Mouse (Mus musculus) G1E-ER4 (cell line): ENCODE data around the gene F11. TPM values are rescaled to one million over a fixed set of nuclear protein-coding genes. Genes with fewer than 3 reads are reported as not detected.

Experiments used
- GATA1 ChIP-seq: IDR thresholded peaks from one replicate; pipeline ENCODE4 v1.8.0; 2012; ENCODE audit warnings: low read length, inconsistent platforms
- polyA plus RNA-seq: library from polyadenylated mRNA; stranded (reverse); fragments of >175 nt; gene quantifications from 2 replicates; pipeline ENCODE4 v1.2.3, GENCODE M21; 2012

F11 gene
- not detected in 2 replicates for polyA plus RNA-seq

- no peak for TF ChIP-seq GATA1
Observed at GRCm38 (mm10) chr8:45261920-45262319, at the start of gene F11. Gene F11, minus strand, starts transcription at chr8:45262031.

GRCm38 (mm10) chr8:45310967-45311366 is 49.1 kb upstream of the F11 start:
- no peak for TF ChIP-seq GATA1

GRCm38 (mm10) chr8:45308366-45308765 is 46.5 kb upstream of the F11 start, which contains the start of gene Gm45753:
Gene Gm45753, minus strand, starts transcription at chr8:45308466.
- no peak for TF ChIP-seq GATA1

GRCm38 (mm10) chr8:45305479-45305878 is 43.6 kb upstream of the F11 start:
- no peak for TF ChIP-seq GATA1

- TF ChIP-seq GATA1, result no peak
Observed at GRCm38 (mm10) chr8:45304354-45304753, 42.5 kb upstream of the F11 start.

- TF ChIP-seq GATA1, result no peak
Observed at GRCm38 (mm10) chr8:45302390-45302789, 40.6 kb upstream of the F11 start.

- no peak for TF ChIP-seq GATA1
Observed at GRCm38 (mm10) chr8:45295276-45295675, 33.4 kb upstream of the F11 start.

GRCm38 (mm10) chr8:45294687-45295086 is 32.9 kb upstream of the F11 start, which contains the start of gene Klkb1:
Gene Klkb1, minus strand, starts transcription at chr8:45294859.
- TF ChIP-seq GATA1, result no peak

GRCm38 (mm10) chr8:45291790-45292189 is 30.0 kb upstream of the F11 start:
- no peak for TF ChIP-seq GATA1

GRCm38 (mm10) chr8:45281630-45282029 is 19.8 kb upstream of the F11 start:
- TF ChIP-seq GATA1, result no peak

GRCm38 (mm10) chr8:45277453-45277852 is 15.6 kb upstream of the F11 start:
- no peak for TF ChIP-seq GATA1

- no peak for TF ChIP-seq GATA1
Observed at GRCm38 (mm10) chr8:45274317-45274716, 12.5 kb upstream of the F11 start.

- no peak for TF ChIP-seq GATA1
Observed at GRCm38 (mm10) chr8:45269056-45269455, 7.2 kb upstream of the F11 start.

- no peak for TF ChIP-seq GATA1
Observed at GRCm38 (mm10) chr8:45268485-45268884, 6.7 kb upstream of the F11 start.

GRCm38 (mm10) chr8:45267611-45268391 is 6.0 kb upstream of the F11 start:
- no peak for TF ChIP-seq GATA1

GRCm38 (mm10) chr8:45266993-45267392 is 5.2 kb upstream of the F11 start:
- TF ChIP-seq GATA1, result no peak

- no peak for TF ChIP-seq GATA1
Observed at GRCm38 (mm10) chr8:45264918-45265317, 3.1 kb upstream of the F11 start.
